Mouse (Mus musculus) hindbrain, embryonic 13.5 days (tissue): ENCODE data around the gene Slc36a2. TPM values are rescaled to one million over a fixed set of nuclear protein-coding genes. Genes with fewer than 3 reads are reported as not detected.

Source experiments
- ATAC-seq: fragments of 200-750 bp; cut with Nextera tagmentation; 2 replicates; pipeline ENCODE4 v1.8.0; 2017; ENCODE audit warnings: moderate TSS enrichment; ENCODE audit not compliant: low FRiP score
- H3K27ac ChIP-seq: fragments of 300-500 bp; sonication (generic); 2 replicates; pipeline ENCODE4 v1.5.1; 2015; ENCODE audit warnings: inconsistent platforms, mild to moderate bottlenecking, moderate library complexity
- H3K27me3 ChIP-seq: fragments of 300-500 bp; sonication (generic); 2 replicates; pipeline ENCODE4 v1.6.1; 2015; ENCODE audit warnings: mild to moderate bottlenecking, inconsistent platforms
- H3K36me3 ChIP-seq: fragments of 300-500 bp; sonication (generic); 2 replicates; pipeline ENCODE4 v1.6.1; 2015; ENCODE audit warnings: mild to moderate bottlenecking, inconsistent platforms
- H3K4me1 ChIP-seq: fragments of 300-500 bp; sonication (generic); replicated peaks from 2 replicates; pipeline ENCODE4 v1.6.1; 2015; ENCODE audit warnings: inconsistent platforms
- H3K4me2 ChIP-seq: fragments of 300-500 bp; sonication (generic); 2 replicates; pipeline ENCODE4 v1.6.1; 2015; ENCODE audit warnings: inconsistent platforms, mild to moderate bottlenecking, moderate library complexity
- H3K4me3 ChIP-seq: fragments of 300-500 bp; sonication (generic); 2 replicates; pipeline ENCODE4 v1.5.1; 2015; ENCODE audit warnings: mild to moderate bottlenecking, inconsistent platforms
- H3K9ac ChIP-seq: fragments of 300-500 bp; sonication (generic); 2 replicates; pipeline ENCODE4 v1.6.1; 2015; ENCODE audit warnings: mild to moderate bottlenecking, inconsistent platforms
- H3K9me3 ChIP-seq: fragments of 300-500 bp; sonication (generic); 2 replicates; pipeline ENCODE4 v1.6.1; 2016; ENCODE audit warnings: inconsistent platforms
- WGBS: fragments of 180-500 bp; shearing (Covaris S2); methylation state at CpG from one replicate; pipeline ENCODE4 v1.1.7; 2015; 5-methylcytosine and 5-hydroxymethylcytosine counted together
- polyA plus RNA-seq: library from polyadenylated mRNA; unstranded; fragments of >200 nt; fragmentation: Nextera tagmentation; extraction: Ambion mirVana; gene quantifications from 2 replicates; pipeline ENCODE4 v1.2.1, GENCODE M21; 2015

The Slc36a2 gene
- polyA plus RNA-seq, result 1.1 and 1.5 TPM in 2 replicates

GRCm38 (mm10) chr11:55184733-55185291 is at the start of gene Slc36a2:
Gene Slc36a2, minus strand, starts transcription at chr11:55185077.
- H3K36me3 ChIP-seq, result no peaks in the 10 kb centered on the region
- no peaks in the 10 kb centered on the region for H3K27me3 ChIP-seq
- no peak within 1 kb of the TSS for H3K9ac ChIP-seq
- no peaks in the 10 kb centered on the region for H3K4me1 ChIP-seq
- WGBS, result 32% methylated on average over 10 of the region's 10 CpGs
- H3K27ac ChIP-seq, result no peak within 1 kb of the TSS
- no peak within 1 kb of the TSS for H3K4me3 ChIP-seq
- H3K9me3 ChIP-seq, result no peaks in the 10 kb centered on the region
- ATAC-seq, result no peak
- no peak within 1 kb of the TSS for H3K4me2 ChIP-seq

GRCm38 (mm10) chr11:55234288-55234687 is 49.4 kb upstream of the Slc36a2 start:
- Histone ChIP-seq H3K9ac (no peak overlapping the region), H3K4me1 (no peaks in the 10 kb centered on the region), H3K36me3 (peaks cover 51% of the 10 kb centered on the region), H3K4me3 (no peak overlapping the region), H3K4me2 (no peak overlapping the region), H3K27me3 (no peaks in the 10 kb centered on the region), H3K27ac (no peak overlapping the region), H3K9me3 (no peaks in the 10 kb centered on the region)
- WGBS, result 91% methylated on average over 7 of the region's 7 CpGs
- no peak for ATAC-seq

- Histone ChIP-seq H3K4me3 (no peak overlapping the region), H3K9ac (no peak overlapping the region), H3K27me3 (no peaks in the 10 kb centered on the region), H3K36me3 (peaks cover 74% of the 10 kb centered on the region), H3K9me3 (no peaks in the 10 kb centered on the region), H3K27ac (no peak overlapping the region), H3K4me1 (no peaks in the 10 kb centered on the region), H3K4me2 (no peak overlapping the region)
- no peak for ATAC-seq
- WGBS, result 96% methylated on average over 6 of the region's 6 CpGs
Observed at GRCm38 (mm10) chr11:55231034-55231433, 46.2 kb upstream of the Slc36a2 start.

- 90% methylated on average over 7 of the region's 7 CpGs for WGBS
- H3K36me3 ChIP-seq, result peaks cover 91% of the 10 kb centered on the region
Observed at GRCm38 (mm10) chr11:55221306-55221705, 36.4 kb upstream of the Slc36a2 start.

GRCm38 (mm10) chr11:55218473-55218872 is 33.6 kb upstream of the Slc36a2 start:
- H3K4me3 ChIP-seq, result no peak overlapping the region
- no peaks in the 10 kb centered on the region for H3K9me3 ChIP-seq
- no peak overlapping the region for H3K4me2 ChIP-seq
- 89% methylated on average over 3 of the region's 3 CpGs for WGBS
- H3K36me3 ChIP-seq, result peaks cover 81% of the 10 kb centered on the region
- H3K27me3 ChIP-seq, result no peaks in the 10 kb centered on the region
- no peaks in the 10 kb centered on the region for H3K4me1 ChIP-seq
- ATAC-seq, result no peak
- H3K27ac ChIP-seq, result no peak overlapping the region
- no peak overlapping the region for H3K9ac ChIP-seq

More at GRCm38 (mm10) chr11:55221306-55221705, 36.4 kb upstream of the Slc36a2 start:
- no peaks in the 10 kb centered on the region for H3K27me3 ChIP-seq
- no peak overlapping the region for H3K4me3 ChIP-seq
- no peak for ATAC-seq
- no peaks in the 10 kb centered on the region for H3K4me1 ChIP-seq
- H3K4me2 ChIP-seq, result no peak overlapping the region
- no peak overlapping the region for H3K9ac ChIP-seq
- H3K9me3 ChIP-seq, result no peaks in the 10 kb centered on the region
- H3K27ac ChIP-seq, result no peak overlapping the region

- Histone ChIP-seq H3K9me3 (no peaks in the 10 kb centered on the region), H3K36me3 (peaks cover 76% of the 10 kb centered on the region), H3K9ac (no peak overlapping the region), H3K27me3 (no peaks in the 10 kb centered on the region), H3K4me1 (no peaks in the 10 kb centered on the region), H3K4me3 (no peak overlapping the region), H3K27ac (no peak overlapping the region), H3K4me2 (no peak overlapping the region)
- 93% methylated on average over 7 of the region's 7 CpGs for WGBS
- ATAC-seq, result no peak
Observed at GRCm38 (mm10) chr11:55217880-55218279, 33.0 kb upstream of the Slc36a2 start.

- no peak overlapping the region for H3K27ac ChIP-seq
- 87% methylated on average over 4 of the region's 4 CpGs for whole genome bisulfite sequencing
- H3K4me3 ChIP-seq, result no peak overlapping the region
- no peak overlapping the region for H3K4me2 ChIP-seq
- H3K4me1 ChIP-seq, result no peaks in the 10 kb centered on the region
- no peak overlapping the region for H3K9ac ChIP-seq
- peaks cover 71% of the 10 kb centered on the region for H3K36me3 ChIP-seq
- no peaks in the 10 kb centered on the region for H3K9me3 ChIP-seq
- ATAC-seq, result no peak
- H3K27me3 ChIP-seq, result no peaks in the 10 kb centered on the region
Observed at GRCm38 (mm10) chr11:55217418-55217817, 32.5 kb upstream of the Slc36a2 start.

GRCm38 (mm10) chr11:55216830-55217229 is 32.0 kb upstream of the Slc36a2 start:
- Histone ChIP-seq H3K9ac (no peak overlapping the region), H3K36me3 (peaks cover 65% of the 10 kb centered on the region), H3K27me3 (no peaks in the 10 kb centered on the region), H3K4me3 (no peak overlapping the region), H3K4me1 (no peaks in the 10 kb centered on the region), H3K9me3 (no peaks in the 10 kb centered on the region), H3K27ac (no peak overlapping the region), H3K4me2 (no peak overlapping the region)
- no peak for ATAC-seq
- 86% methylated on average over 13 of the region's 13 CpGs for WGBS

- no peaks in the 10 kb centered on the region for H3K27me3 ChIP-seq
- H3K9me3 ChIP-seq, result no peaks in the 10 kb centered on the region
- peaks cover 57% of the 10 kb centered on the region for H3K36me3 ChIP-seq
- no peak overlapping the region for H3K4me3 ChIP-seq
- H3K4me1 ChIP-seq, result 0 out of 2 replicates have a peak, but pooled peaks cover under 1% of the 10 kb centered on the region
- H3K27ac ChIP-seq, result no peak overlapping the region
- 80% methylated on average over 3 of the region's 4 CpGs for WGBS
- no peak overlapping the region for H3K9ac ChIP-seq
- no peak for ATAC-seq
- no peak overlapping the region for H3K4me2 ChIP-seq
Observed at GRCm38 (mm10) chr11:55216061-55216460, 31.2 kb upstream of the Slc36a2 start.

GRCm38 (mm10) chr11:55214978-55215377 is 30.1 kb upstream of the Slc36a2 start:
- H3K27ac ChIP-seq, result no peak overlapping the region
- no peaks in the 10 kb centered on the region for H3K9me3 ChIP-seq
- no peak overlapping the region for H3K4me3 ChIP-seq
- H3K4me1 ChIP-seq, result peaks cover 3% of the 10 kb centered on the region; the same call in 1 of the 2 replicates
- H3K9ac ChIP-seq, result no peak overlapping the region
- H3K36me3 ChIP-seq, result peaks cover 47% of the 10 kb centered on the region
- H3K4me2 ChIP-seq, result no peak overlapping the region
- ATAC-seq, result no peak
- H3K27me3 ChIP-seq, result no peaks in the 10 kb centered on the region
- WGBS, result 91% methylated on average over 3 of the region's 3 CpGs

- Histone ChIP-seq H3K4me3 (no peak overlapping the region), H3K9me3 (no peaks in the 10 kb centered on the region), H3K4me2 (no peak overlapping the region), H3K36me3 (peaks cover 38% of the 10 kb centered on the region), H3K9ac (no peak overlapping the region), H3K27me3 (no peaks in the 10 kb centered on the region), H3K27ac (no peak overlapping the region), H3K4me1 (peaks cover 3% of the 10 kb centered on the region; the same call in 1 of the 2 replicates)
- ATAC-seq, result no peak
- 86% methylated on average over 5 of the region's 5 CpGs for WGBS
Observed at GRCm38 (mm10) chr11:55214161-55214560, 29.3 kb upstream of the Slc36a2 start.

- Histone ChIP-seq H3K27ac (no peak overlapping the region), H3K9ac (no peak overlapping the region)
- 100% methylated on average over 4 of the region's 4 CpGs for WGBS
Observed at GRCm38 (mm10) chr11:55213518-55213917, 28.6 kb upstream of the Slc36a2 start.

GRCm38 (mm10) chr11:55209626-55210353 is 24.9 kb upstream of the Slc36a2 start:
- ATAC-seq, result no peak

More at GRCm38 (mm10) chr11:55213518-55213917, 28.6 kb upstream of the Slc36a2 start:
- H3K4me2 ChIP-seq, result no peak overlapping the region
- no peak for ATAC-seq
- peaks cover 34% of the 10 kb centered on the region for H3K36me3 ChIP-seq
- H3K27me3 ChIP-seq, result no peaks in the 10 kb centered on the region
- H3K9me3 ChIP-seq, result no peaks in the 10 kb centered on the region
- no peak overlapping the region for H3K4me3 ChIP-seq
- peaks cover 5% of the 10 kb centered on the region; the same call in 1 of the 2 replicates for H3K4me1 ChIP-seq

More at GRCm38 (mm10) chr11:55209626-55210353, 24.9 kb upstream of the Slc36a2 start:
- Histone ChIP-seq H3K4me1 (peaks cover 30% of the 10 kb centered on the region), H3K9ac (no peak overlapping the region), H3K9me3 (no peaks in the 10 kb centered on the region), H3K27ac (no peak overlapping the region), H3K4me3 (no peak overlapping the region), H3K36me3 (peaks cover 10% of the 10 kb centered on the region), H3K27me3 (no peaks in the 10 kb centered on the region), H3K4me2 (no peak overlapping the region)
- WGBS, result 88% methylated on average over 6 of the region's 6 CpGs
